Mouse (Mus musculus) ES-E14 (cell line): ENCODE results near the gene Otogl.

Experiments used
- CHD2 ChIP-seq: IDR thresholded peaks from 2 replicates; pipeline ENCODE4 v1.6.1; 2014; ENCODE audit warnings: mild to moderate bottlenecking, low read depth, low read length, inconsistent platforms
- MAFK ChIP-seq: IDR thresholded peaks from 2 replicates; pipeline ENCODE4 v1.6.1; 2014; ENCODE audit warnings: mild to moderate bottlenecking, low read depth, low read length, inconsistent platforms; ENCODE audit not compliant: insufficient read depth
- ZC3H11A ChIP-seq: IDR thresholded peaks from 2 replicates; pipeline ENCODE4 v1.6.1; 2012; ENCODE audit warnings: low read depth, mild to moderate bottlenecking, inconsistent platforms, low read length, borderline replicate concordance

DNA sequence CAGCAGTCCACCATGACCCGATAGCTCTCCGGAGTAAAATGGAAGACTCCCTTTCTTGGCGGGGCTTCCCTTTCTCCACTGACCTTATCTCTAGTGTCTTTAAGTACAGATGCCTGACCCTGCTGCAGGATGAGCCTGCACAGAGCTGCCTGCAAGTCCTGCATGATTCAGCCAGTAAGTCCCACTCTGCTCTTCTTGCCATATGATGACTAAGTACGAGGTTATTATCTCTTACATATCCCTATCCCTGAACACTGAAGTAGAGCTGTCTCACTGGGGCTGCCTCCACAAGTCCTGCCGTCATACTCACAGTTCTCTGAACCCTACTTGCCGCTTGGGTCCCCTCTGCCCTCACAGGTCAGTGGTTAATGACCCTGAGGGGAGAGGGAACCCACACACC is 39.7 kb upstream of the Otogl start:
- TF ChIP-seq ZC3H11A (no peak), MAFK (no peak), CHD2 (no peak)
